ENCODE assay signal across 27 mouse cellular contexts in the genomic region with DNA sequence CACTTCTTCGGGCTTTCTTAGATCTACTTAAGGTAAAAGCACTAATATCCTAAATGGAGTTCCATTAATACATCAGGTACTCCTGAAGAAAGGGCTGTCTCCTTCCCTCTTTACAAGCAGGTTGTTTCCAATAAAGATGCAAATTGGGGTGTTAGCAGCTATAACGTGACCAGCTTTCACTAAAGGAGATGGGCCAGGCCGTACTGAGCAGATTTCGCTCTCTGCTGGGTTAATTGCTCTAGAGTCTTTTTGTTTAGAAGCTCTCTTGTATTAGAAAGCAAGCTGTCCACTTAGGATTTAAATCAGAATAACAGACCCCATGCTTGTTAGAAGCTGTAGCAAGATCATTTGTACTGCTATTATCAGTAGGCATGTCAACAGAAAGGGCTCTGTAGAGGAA.
A peak's percentile ranks its signal among the peaks of the same experiment; 100 is the strongest.
DNase-seq lines count a peak whose midpoint lies in the region; ATAC-seq and TF ChIP-seq lines count a peak whose summit lies in the region.
"Had no signal": no experiment of that assay in that cellular context is flagged by ENCODE, and none has a peak within 500 bp of the region (broad histone marks: within the 10 kb centered on the region; RNA-seq: fewer than 3 reads in every experiment).

No protein-coding gene starts in this region.

- H3K4me1 ChIP-seq in forebrain, embryonic 12.5 days = peaks cover 7% of the 10 kb centered on the region
- peaks cover 11% of the 10 kb centered on the region for H3K4me1 ChIP-seq in forebrain, embryonic 10.5 days
- no peaks in the 10 kb centered on the region for H3K4me1 ChIP-seq in ES-E14 (ENCODE audit: control insufficient read depth in 2 of 2, insufficient read depth in 2 of 2, low read length in 2 of 2, poor library complexity in 1 of 2)
- 0 out of 2 replicates have a peak, but pooled peaks cover 8% of the 10 kb centered on the region for H3K4me1 ChIP-seq in forebrain, embryonic 15.5 days
- H3K4me1 ChIP-seq: heart, embryonic 12.5 days; heart, embryonic 15.5 days; hindbrain, embryonic 10.5 days; hindbrain, embryonic 13.5 days had no signal

- H3K4me2 ChIP-seq in forebrain, embryonic 12.5 days = no peak overlapping the region
- no peak overlapping the region for H3K4me2 ChIP-seq in forebrain, embryonic 15.5 days (replicated peaks)
- H3K4me2 ChIP-seq: heart, embryonic 12.5 days; heart, embryonic 15.5 days; hindbrain, embryonic 13.5 days had no signal

- no peak for TF ChIP-seq CTCF in brain, embryonic 14.5 days (IDR thresholded peaks at IDR 0.05; ENCODE audit: borderline replicate concordance, extremely low read depth, insufficient read depth, insufficient read length)

- ATAC-seq in forebrain, embryonic 12.5 days (ENCODE audit: low FRiP score) = peak; percentile 80; the same call in 1 of the 2 replicates
- ATAC-seq in forebrain, embryonic 15.5 days (replicated peaks) = 0 out of 2 replicates have a peak, but pooled peaks have one; percentile 48
- ATAC-seq: hindbrain, embryonic 16.5 days; inflammation-experienced regulatory T-cells, adult 6 months; intestine, embryonic 16.5 days had no signal

- no peak overlapping the region for H3K27ac ChIP-seq in forebrain, embryonic 12.5 days
- H3K27ac ChIP-seq in forebrain, embryonic 10.5 days = no peak overlapping the region
- no peak overlapping the region for H3K27ac ChIP-seq in ES-E14 (ENCODE audit: insufficient read depth, low read depth, low read length, poor library complexity, severe bottlenecking)
- H3K27ac ChIP-seq in forebrain, embryonic 15.5 days (replicated peaks) = no peak overlapping the region
- H3K27ac ChIP-seq: heart, embryonic 15.5 days; hindbrain, embryonic 10.5 days; hindbrain, embryonic 13.5 days had no signal

- WGBS in forebrain, embryonic 12.5 days = 19% methylated on average over 4 of the region's 4 CpGs
- 35% methylated on average over 4 of the region's 4 CpGs for WGBS in forebrain, embryonic 10.5 days
- WGBS in forebrain, embryonic 15.5 days = 17% methylated on average over 4 of the region's 4 CpGs

- H3K36me3 ChIP-seq in forebrain, embryonic 12.5 days (replicated peaks) = no peaks in the 10 kb centered on the region
- H3K36me3 ChIP-seq in forebrain, embryonic 10.5 days (replicated peaks) = no peaks in the 10 kb centered on the region
- no peaks in the 10 kb centered on the region for H3K36me3 ChIP-seq in ES-E14 (ENCODE audit: control insufficient read depth, insufficient read depth, low read length, poor library complexity, severe bottlenecking)
- H3K36me3 ChIP-seq in forebrain, embryonic 15.5 days = no peaks in the 10 kb centered on the region
- H3K36me3 ChIP-seq: heart, embryonic 12.5 days; heart, embryonic 15.5 days; hindbrain, embryonic 10.5 days; hindbrain, embryonic 13.5 days had no signal

- no peaks in the 10 kb centered on the region for H3K27me3 ChIP-seq in forebrain, embryonic 12.5 days
- no peaks in the 10 kb centered on the region for H3K27me3 ChIP-seq in forebrain, embryonic 10.5 days (ENCODE audit: poor library complexity, severe bottlenecking)
- no peaks in the 10 kb centered on the region for H3K27me3 ChIP-seq in forebrain, embryonic 15.5 days
- H3K27me3 ChIP-seq: CH12.LX; heart, embryonic 12.5 days; heart, embryonic 15.5 days; hindbrain, embryonic 13.5 days had no signal

- no peak overlapping the region for H3K9ac ChIP-seq in forebrain, embryonic 12.5 days
- no peak overlapping the region for H3K9ac ChIP-seq in ES-E14 (ENCODE audit: insufficient read depth, low read depth, low read length, poor library complexity, severe bottlenecking)
- no peak overlapping the region for H3K9ac ChIP-seq in forebrain, embryonic 15.5 days (replicated peaks)
- H3K9ac ChIP-seq: heart, embryonic 12.5 days; heart, embryonic 15.5 days; hindbrain, embryonic 13.5 days had no signal

- no peaks in the 10 kb centered on the region for H3K9me3 ChIP-seq in forebrain, embryonic 12.5 days
- H3K9me3 ChIP-seq in forebrain, embryonic 10.5 days = no peaks in the 10 kb centered on the region
- H3K9me3 ChIP-seq in ES-E14 (ENCODE audit: control insufficient read depth, insufficient read depth, low read depth, low read length) = no peaks in the 10 kb centered on the region
- no peaks in the 10 kb centered on the region for H3K9me3 ChIP-seq in forebrain, embryonic 15.5 days
- H3K9me3 ChIP-seq: heart, embryonic 12.5 days; heart, embryonic 15.5 days; hindbrain, embryonic 10.5 days; hindbrain, embryonic 13.5 days had no signal

- in situ Hi-C loops in ES-E14 (cut with MboI; ENCODE audit: low sequenced_read_pairs in 2 of 2, unreplicated experiment in 2 of 2) = no loop called here

- no peak overlapping the region for H3K4me3 ChIP-seq in forebrain, embryonic 12.5 days (replicated peaks)
- no peak overlapping the region for H3K4me3 ChIP-seq in forebrain, embryonic 10.5 days
- no peak overlapping the region for H3K4me3 ChIP-seq in ES-E14 (ENCODE audit: insufficient read depth in 1 of 2, low read depth in 1 of 2, low read length in 2 of 2, poor library complexity in 1 of 2, severe bottlenecking in 1 of 2)
- no peak overlapping the region for H3K4me3 ChIP-seq in forebrain, embryonic 15.5 days
- H3K4me3 ChIP-seq: heart, embryonic 12.5 days; heart, embryonic 15.5 days; hindbrain, embryonic 10.5 days; hindbrain, embryonic 13.5 days had no signal

- no peak for TF ChIP-seq POLR2A in brain, embryonic 14.5 days (IDR thresholded peaks at IDR 0.05; ENCODE audit: borderline replicate concordance, extremely low read depth, insufficient read depth, insufficient read length, poor library complexity, severe bottlenecking)

- no peak for DNase-seq in forebrain, embryonic 10.5 days (ENCODE audit: extremely low spot score, low spot score)
- peak; percentile 16 for DNase-seq in ES-E14 (ENCODE audit: low read depth, low spot score)
- peak; percentile 68 for DNase-seq in brain, embryonic 14.5 days (ENCODE audit: low read depth)
- no peak for DNase-seq in kidney, postnatal 4 days
- no peak for DNase-seq in yolk sac, embryonic 10.5 days (ENCODE audit: low spot score)
- no peak for DNase-seq in right cerebral cortex, postnatal 36 days (ENCODE audit: low spot score in 2 of 2)
- DNase-seq: adrenal gland, adult 2 months; adrenal gland, postnatal 14 days; B cell, adult 2 months; cerebellum, adult 18-20 months; cerebellum, adult 9-10 months; cerebellum, postnatal 14 days; gastrocnemius, postnatal 25 days; heart, adult 18-20 months; heart, postnatal 10 days; heart, postnatal 36 days; kidney, adult 18-20 months had no signal

TF ChIP-seq in ES-E14, 5 proteins besides CTCF, POLR2A, EP300 and RAD21:
- TF ChIP-seq HCFC1 (IDR thresholded peaks at IDR 0.05; ENCODE audit: borderline replicate concordance, insufficient read depth, low read length) = no peak
- TF ChIP-seq ZC3H11A (IDR thresholded peaks at IDR 0.05; ENCODE audit: borderline replicate concordance, low read depth, low read length) = no peak
- no peak for TF ChIP-seq ZNF384 (IDR thresholded peaks at IDR 0.05; ENCODE audit: low read depth, low read length)
- no peak for TF ChIP-seq MAFK (IDR thresholded peaks at IDR 0.05; ENCODE audit: insufficient read depth, low read depth, low read length)
- TF ChIP-seq CHD2 (IDR thresholded peaks at IDR 0.05; ENCODE audit: low read depth, low read length) = no peak

Comparison
In these comparisons a context has a peak if more than half of its experiments do, and no peak if none do; other contexts are left out.
1. DNase-seq: peak in ES-E14 (single experiment) and brain, embryonic 14.5 days (single experiment); none in forebrain, embryonic 10.5 days (single experiment), kidney, postnatal 4 days (0 of 2), yolk sac, embryonic 10.5 days (single experiment) and right cerebral cortex, postnatal 36 days (0 of 2).